Mouse (Mus musculus): ENCODE results near the gene Ffar1.
"Not testable (repeated sequence)": the region's sequence is repeated elsewhere in the genome, so short reads cannot be mapped to it uniquely, and the experiment has no call there.

Gene Ffar1

DNA sequence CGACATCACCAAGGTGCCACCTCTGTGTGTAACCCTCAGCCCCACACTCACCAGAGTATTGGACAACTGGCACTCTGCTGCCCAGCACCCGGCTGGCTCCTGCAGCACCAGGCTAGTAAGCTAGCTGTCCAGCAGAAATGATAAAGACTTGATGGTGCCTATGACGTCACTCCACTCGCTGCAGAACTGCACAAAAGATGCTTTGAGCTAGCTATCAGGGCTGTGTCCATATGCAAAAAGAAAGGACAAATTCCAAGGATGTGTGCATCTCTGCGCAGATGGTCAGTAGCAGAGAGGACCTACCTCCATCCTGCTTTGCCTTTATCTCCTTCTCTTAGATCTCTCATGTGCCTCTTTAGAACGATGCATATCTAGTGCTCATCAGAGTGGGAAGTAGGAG lies 5.3 kb downstream of the Ffar1 start, which contains the start of gene Ffar3:
TSS of gene Ffar3 (minus strand) at position 101 of the 400 bp plus-strand sequence.
- CTCF ChIA-PET: no interaction called here

DNA sequence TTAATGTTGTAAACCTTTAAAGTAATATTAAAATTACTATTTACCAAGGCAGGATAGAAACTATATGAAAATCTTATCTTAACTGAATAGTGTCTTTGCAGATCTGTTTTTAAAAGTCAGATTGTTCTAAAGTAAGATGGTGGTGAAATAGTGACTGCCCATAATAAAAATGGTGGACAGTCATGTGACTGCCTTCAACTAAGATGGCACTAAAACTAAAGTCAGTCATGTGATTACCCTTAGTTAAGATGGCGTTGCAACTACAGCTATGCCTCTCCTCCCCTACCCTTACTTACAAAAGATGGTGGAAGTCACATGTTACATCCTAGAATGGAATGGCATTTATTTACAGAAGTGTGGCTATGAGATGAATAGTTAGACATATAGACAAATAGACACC lies 9.9 kb downstream of the Ffar1 start:
- CTCF ChIA-PET: interaction anchor here (1.0 kb wide), 1 partner anchor 8 kb away, joined by 8 read pairs; no protein-coding TSS in a partner anchor

DNA sequence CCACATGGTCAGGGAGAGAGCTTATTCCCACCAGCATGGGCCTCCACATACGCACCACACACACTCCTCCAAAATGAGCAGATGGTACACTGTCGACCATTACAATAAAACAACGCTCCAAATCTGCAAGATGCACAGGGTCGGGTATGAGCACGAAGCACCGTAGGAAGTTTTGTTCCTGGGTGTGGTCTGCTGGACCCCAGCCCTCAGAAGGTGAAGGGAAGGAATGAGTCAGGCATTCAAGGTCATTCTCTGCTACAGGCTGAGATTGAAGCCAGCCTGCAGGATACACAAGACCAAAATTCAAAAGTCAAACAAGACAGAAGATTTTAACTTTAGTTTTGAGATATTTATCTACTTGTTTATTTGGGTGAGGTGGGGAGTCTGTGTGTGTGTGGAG lies 13.4 kb downstream of the Ffar1 start:
- CTCF ChIA-PET: no interaction called here

- CTCF ChIA-PET: no interaction called here
These were observed 14.0 kb downstream of the Ffar1 start for GRCm38 (mm10) chr7:30847386-30847785.

GRCm38 (mm10) chr7:30846505-30847053 lies 14.8 kb downstream of the Ffar1 start:
- CTCF ChIA-PET: no interaction called here

DNA sequence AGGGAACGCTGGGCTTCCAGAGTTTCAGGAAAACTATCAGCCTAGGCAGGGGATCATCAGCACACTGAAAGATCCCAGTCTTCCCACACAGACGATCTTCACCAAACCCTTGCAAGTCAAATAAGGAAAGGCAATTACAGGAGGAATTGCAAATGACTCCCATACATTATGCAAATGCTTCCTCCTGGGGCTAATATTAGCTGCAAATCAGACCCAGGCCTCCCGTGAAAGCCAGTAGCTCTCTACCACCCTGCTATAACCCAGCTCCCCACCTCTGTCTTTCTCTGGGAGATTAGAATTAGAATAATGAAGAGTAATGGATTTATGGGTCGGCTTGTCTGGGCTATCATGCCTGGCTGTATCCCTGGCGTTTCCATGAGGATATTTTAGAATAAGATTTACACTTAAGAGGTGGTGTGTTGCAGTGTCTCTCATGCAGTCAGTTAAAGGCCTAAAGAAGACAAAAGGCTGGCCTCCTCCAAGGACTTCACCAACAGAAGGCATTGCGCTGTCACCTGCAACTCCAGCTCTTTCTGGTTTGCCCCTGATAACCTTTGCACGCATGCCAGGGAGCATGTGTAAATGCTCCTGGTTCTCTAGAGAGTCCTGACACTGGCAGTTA lies 16.6 kb downstream of the Ffar1 start:
- CTCF ChIA-PET: no interaction called here

DNA sequence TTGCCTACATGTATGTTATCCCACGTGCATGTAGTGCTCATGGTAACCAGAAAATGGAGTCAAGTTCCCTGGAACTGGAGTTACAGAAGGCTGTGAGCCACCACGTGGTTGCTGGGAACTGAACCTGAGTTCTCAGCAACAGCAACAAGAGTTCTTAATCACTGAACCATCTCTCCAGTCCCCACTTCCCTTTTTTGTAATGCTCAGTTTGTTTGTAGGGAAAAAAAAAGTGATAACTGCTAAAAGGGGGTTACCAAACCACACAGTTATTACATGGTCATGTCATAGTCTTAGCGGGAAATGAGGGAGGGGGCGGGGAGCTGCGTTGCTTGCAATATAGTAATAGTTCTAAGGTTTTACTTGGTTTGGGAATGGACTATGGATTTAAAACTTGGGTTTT lies 19.3 kb downstream of the Ffar1 start:
- CTCF ChIA-PET: no interaction called here

DNA sequence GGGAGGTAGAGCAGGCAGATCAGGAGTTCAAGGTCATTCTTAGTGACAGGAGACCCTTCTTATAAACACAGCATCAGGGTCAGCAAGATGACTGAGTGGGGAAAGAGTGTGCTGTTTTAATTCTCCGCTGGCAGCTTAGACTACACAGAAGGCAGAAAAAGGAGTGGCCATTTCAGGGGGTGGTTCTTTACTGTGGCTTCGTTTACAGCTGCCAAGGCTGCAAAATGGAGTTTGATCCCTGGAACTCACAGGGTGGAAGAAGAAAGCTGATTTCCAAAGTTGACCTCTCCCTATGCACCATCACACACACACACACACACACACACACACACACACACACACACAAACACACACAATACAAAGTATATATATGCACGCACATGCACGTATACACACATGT lies 20.0 kb downstream of the Ffar1 start:
- CTCF ChIA-PET: no interaction called here

DNA sequence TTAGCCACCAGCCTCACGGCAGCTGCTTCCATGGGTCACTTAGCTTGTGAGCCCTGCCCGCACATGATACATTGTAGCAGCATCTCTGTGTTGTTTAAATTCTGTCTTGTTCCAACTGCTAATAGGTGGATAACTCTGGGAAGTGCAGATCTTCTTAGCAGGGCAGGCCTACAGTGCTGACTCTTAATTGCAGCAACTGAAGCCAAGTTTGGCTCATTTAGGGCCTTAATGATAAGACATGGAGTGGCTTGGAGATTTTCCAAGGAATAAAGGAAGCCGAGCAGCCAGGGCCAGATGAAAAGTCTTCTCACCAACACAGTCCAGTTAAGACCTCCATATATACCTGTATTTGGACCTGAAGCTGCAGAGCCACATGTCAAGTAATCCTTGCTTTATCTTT lies 21.1 kb downstream of the Ffar1 start:
- CTCF ChIA-PET: no interaction called here

- CTCF ChIA-PET: interaction anchor here (0.6 kb wide), 1 partner anchor 62 kb away, joined by 4 read pairs; no protein-coding TSS in a partner anchor
These were observed 24.1 kb downstream of the Ffar1 start for GRCm38 (mm10) chr7:30837277-30837676.

DNA sequence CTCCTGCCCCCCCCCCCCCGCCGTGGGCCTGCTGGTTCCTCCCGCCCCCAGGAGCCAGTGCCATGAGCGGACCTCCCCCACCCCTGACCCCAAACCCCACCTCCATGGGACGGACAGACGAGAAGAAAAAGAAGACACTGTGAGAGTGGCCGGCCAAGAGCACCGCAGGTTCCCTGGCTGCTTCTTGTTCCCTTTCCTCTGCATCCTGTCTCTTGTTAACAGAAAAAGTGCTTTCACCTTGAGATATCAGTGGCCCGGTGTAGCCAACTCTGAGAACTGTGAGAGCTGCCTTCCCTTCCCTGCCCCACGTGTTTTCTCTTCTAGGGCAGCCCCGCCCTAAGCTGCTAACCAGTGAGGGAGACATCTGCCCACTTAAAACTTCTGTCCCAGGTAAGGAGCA lies 28.7 kb downstream of the Ffar1 start:
- CTCF ChIA-PET: not testable (repeated sequence)

- CTCF ChIA-PET: interaction anchor here (0.6 kb wide), 1 partner anchor 932 kb away, joined by 9 read pairs; no protein-coding TSS in a partner anchor
These were observed 29.1 kb downstream of the Ffar1 start for GRCm38 (mm10) chr7:30832261-30832660.

GRCm38 (mm10) chr7:30829428-30829827 lies 31.9 kb downstream of the Ffar1 start:
- CTCF ChIA-PET: interaction anchor here (0.6 kb wide), 1 partner anchor 130 kb away, joined by 4 read pairs; no protein-coding TSS in a partner anchor

- CTCF ChIA-PET: interaction anchor here (0.6 kb wide), 1 partner anchor 130 kb away, joined by 4 read pairs; no protein-coding TSS in a partner anchor
These were observed 32.5 kb downstream of the Ffar1 start for GRCm38 (mm10) chr7:30828871-30829270.

- CTCF ChIA-PET: no interaction called here
These were observed 34.7 kb downstream of the Ffar1 start for GRCm38 (mm10) chr7:30826660-30827059.

- CTCF ChIA-PET: no interaction called here
These were observed 37.1 kb downstream of the Ffar1 start for GRCm38 (mm10) chr7:30824306-30824705.

GRCm38 (mm10) chr7:30823675-30824074 lies 37.7 kb downstream of the Ffar1 start, which contains the start of gene Ffar2:
Ffar2 (minus strand) TSS chr7:30823775.
- CTCF ChIA-PET: no interaction called here

DNA sequence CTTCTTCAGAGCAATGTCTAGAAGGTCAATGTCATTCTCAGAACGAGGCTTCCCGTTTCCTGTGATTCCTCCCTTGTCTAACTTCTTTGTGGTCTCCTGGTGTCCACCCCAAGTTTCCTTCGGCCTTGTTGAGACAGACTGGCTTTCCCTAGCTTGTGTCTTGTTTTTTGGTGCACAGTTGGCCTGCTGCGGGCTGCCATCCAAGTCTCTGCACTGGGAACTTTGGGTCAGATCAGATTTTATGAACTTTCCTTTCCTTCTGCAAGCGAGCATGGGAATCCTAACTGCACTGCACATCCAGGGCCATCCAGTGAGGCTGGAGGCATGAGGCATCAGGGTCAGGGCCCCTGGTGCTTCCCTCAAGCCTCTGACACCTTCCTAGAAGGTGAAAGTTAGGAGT lies 39.8 kb downstream of the Ffar1 start:
- CTCF ChIA-PET: interaction anchor here (0.6 kb wide), 2 partner anchors 21 to 268 kb away, joined by 3 to 4 read pairs; no protein-coding TSS in a partner anchor

DNA sequence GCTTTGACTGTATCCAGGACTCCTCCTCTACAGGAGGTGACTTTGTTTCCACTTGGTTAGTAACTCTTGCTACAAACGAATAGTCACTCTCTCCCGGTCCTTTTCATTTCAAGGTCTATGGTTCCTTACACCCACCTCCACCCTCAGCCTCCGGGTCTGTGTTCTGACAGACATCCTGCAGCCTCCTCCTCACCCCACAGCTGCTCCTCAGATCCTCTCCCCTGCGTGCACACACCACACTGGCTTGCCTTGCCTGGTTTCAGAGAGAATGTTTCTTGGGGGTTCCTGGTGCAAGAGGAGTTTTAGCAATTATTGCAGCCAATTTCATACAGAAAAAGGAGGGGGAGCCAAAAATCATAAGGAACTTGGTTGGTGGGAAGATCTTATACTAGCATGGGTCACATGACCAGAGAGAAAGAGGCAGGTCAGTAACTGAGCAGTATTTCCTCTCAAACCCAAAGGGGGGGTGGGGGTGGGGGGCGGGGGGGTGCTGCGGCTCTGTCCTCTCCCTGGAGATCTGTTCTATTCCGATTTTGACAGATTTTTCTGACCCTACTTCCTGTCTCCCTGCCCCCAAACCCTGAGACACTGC lies 40.4 kb downstream of the Ffar1 start:
- CTCF ChIA-PET: interaction anchor here (0.6 kb wide), 1 partner anchor 269 kb away, joined by 3 read pairs; no protein-coding TSS in a partner anchor

DNA sequence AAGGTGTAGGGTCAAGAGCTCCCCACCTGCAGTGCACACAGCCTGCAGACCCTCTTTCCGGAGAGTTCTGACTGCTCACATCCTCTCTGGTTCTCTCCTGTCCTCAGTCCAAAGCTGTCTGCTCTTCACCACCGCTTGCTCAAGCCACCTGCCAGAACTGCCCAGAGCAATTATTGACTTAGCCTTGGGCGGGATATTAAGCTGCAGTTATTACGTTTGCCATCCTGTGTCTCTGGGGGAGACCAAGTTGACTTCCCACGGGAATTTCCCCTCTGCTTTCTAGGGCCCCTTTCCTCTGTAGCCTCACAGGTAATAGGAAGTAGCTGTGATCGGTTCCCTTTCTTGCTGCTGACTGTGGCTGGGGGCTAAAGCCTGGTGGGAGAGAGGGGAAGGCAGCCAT lies 41.2 kb downstream of the Ffar1 start:
- CTCF ChIA-PET: interaction anchor here (0.6 kb wide), 1 partner anchor 91 kb away, joined by 3 read pairs; no protein-coding TSS in a partner anchor

- CTCF ChIA-PET: interaction anchor here (0.6 to 0.7 kb wide), 2 partner anchors 14 to 97 kb away, joined by 3 to 4 read pairs; no protein-coding TSS in a partner anchor
These were observed 49.0 kb downstream of the Ffar1 start for GRCm38 (mm10) chr7:30812291-30812807.

DNA sequence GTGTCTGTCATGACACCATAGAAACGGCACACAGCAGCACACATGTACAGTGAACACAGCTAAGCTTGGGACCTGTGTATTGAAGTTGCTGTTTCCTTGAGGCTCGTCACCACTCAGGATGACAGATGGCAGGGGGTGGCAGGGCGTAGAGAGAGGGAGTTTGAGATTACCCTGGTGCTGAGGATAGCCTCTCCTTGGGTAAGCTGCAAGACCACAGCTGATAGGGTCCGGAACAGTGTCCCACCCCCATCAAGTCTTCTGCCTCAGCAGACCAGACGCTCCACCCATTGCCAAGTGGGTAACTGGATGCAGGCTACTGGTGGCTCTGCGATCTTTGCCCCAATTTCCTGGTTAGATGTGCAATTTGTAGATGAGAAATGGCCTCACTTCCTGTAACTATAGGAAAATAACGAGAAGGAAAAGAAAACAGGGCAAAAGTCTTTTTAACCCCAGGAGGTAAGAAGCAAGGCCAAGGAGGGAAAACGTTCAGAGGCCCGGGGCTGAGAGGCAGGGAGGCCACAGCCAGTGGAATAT lies 49.5 kb downstream of the Ffar1 start:
- CTCF ChIA-PET: interaction anchor here (0.6 kb wide), 1 partner anchor 97 kb away, joined by 3 read pairs; no protein-coding TSS in a partner anchor

Measured in spleen, embryonic (tissue).